Mouse (Mus musculus): ENCODE data around the gene Narfl. TPM values are rescaled to one million over a fixed set of nuclear protein-coding genes. Genes with fewer than 3 reads are reported as not detected.

Gene Narfl
- total RNA-seq, 2 experiments from 2014 or later: 26.0 to 30.5 TPM

DNA sequence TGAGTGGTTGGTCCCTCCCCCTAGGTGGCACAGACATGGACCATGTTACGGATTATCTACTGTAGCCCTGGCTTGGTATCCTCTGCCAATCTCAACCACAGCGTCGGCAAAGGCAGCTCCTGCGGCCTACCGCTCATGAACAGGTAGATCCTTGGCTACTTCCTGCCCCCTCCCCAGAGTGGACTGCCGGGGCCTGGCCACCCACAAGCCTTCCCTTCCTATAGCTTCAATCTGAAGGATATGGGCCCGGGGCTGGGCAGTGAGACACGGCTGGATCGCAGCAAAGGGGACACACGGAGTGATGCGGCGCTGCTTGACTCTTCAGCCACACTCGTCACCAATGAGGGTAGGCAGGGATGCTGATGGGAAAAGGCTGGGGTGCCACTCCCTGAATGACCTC is 53.4 kb downstream of the Narfl start:
- intact Hi-C loops (cut with DNase I): loop anchor here (10.0 kb wide), 1 partner anchor 932 kb away; the partner anchor contains the start of genes Eme2, Mrps34 and Nme3

DNA sequence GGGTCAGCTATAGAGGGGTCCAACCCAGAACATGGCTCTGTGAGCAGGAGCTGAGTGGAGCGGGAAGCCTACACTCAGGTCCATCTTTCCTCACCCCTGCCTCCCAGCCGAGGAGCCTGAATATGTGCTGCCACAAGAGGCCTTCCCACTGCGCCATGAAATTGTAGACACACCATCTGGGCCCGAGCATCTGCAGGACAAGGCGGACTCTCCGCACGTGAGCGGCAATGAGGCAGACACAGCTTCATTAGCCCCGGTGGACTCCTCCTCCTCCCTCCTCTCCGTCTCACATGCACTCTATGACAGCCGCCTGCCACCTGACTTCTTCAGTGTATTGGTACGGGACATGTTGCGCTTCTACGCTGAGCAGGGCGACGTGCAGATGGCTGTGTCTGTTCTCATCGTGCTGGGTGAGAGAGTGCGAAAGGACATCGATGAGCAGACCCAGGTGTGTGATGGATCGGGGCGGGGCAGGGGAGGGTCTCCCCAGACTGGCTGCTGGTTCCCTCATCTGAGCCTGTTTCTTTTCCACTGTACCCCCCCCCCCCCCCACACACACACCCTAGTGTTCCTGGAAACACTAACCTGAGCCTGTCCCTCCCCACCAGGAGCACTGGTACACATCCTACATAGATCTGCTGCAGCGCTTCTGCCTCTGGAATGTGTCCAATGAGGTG is 54.1 kb downstream of the Narfl start:
- DNase-seq: no peak
- intact Hi-C loops (cut with DNase I): loop anchor here (10.0 kb wide), 1 partner anchor 933 kb away; the partner anchor contains the start of genes Eme2, Mrps34 and Nme3

More for the DNA sequence above, 53.4 kb downstream of the Narfl start:
- no peak for DNase-seq

DNA sequence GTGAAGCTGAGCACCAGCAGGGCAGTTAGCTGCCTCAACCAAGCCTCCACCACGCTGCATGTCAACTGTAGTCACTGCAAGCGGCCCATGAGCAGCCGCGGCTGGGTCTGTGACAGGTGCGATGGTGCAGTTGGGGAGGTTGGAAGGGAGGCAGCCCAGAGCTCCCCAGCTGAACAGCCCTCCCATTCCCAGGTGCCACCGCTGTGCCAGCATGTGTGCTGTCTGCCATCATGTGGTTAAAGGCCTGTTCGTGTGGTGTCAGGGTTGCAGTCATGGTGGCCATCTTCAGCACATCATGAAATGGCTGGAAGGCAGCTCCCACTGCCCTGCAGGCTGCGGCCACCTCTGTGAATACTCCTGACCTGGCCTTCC is 54.6 kb downstream of the Narfl start:
- DNase-seq: no peak
- intact Hi-C loops (cut with DNase I): loop anchor here (10.0 kb wide), 1 partner anchor 933 kb away; the partner anchor contains the start of genes Eme2, Mrps34 and Nme3

DNA sequence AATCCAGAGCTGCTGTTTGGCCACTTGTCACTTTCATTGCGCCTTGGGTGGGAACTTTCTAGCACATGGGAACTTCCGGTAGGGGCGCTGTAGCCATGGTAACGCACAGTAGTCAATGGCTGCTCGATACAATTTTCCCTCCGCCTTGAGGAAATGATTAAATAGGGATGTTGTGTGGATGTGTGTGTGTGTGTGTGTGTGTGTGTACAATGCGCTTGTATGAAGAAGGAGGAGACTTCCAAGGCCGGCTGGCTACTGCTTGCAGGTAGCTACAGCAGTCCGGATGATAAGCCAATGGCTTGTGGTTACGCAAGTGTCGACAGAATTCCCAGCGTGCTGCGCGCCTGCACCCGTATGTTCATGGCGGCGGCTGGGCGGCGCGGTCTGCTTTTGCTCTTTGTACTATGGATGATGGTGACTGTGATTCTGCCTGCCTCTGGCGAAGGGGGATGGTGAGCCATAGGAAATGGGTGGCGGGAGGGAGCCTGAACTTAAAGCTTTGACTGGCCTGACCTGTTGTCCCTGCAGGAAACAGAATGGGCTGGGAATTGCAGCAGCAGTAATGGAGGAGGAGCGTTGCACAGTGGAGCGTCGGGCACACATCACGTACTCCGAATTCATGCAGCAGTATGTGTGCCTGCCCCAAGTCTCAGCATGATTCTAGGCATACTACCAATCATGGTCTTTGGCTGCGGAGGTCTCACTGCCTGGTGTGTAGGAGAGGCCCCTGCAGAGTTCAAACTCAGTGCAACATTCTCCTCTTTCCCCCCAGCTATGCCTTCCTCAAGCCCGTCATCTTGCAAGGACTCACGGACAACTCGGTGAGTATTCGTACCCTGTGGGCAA is 55.4 kb downstream of the Narfl start, which contains the start of gene Jmjd8:
TSS of gene Jmjd8 (plus strand) at position 156 of the 846 bp plus-strand sequence.
- peak; percentile 51 to 66 for DNase-seq
- intact Hi-C loops (cut with DNase I): loop anchor here (10.0 kb wide), 1 partner anchor 934 kb away; the partner anchor contains the start of genes Eme2, Mrps34 and Nme3

DNA sequence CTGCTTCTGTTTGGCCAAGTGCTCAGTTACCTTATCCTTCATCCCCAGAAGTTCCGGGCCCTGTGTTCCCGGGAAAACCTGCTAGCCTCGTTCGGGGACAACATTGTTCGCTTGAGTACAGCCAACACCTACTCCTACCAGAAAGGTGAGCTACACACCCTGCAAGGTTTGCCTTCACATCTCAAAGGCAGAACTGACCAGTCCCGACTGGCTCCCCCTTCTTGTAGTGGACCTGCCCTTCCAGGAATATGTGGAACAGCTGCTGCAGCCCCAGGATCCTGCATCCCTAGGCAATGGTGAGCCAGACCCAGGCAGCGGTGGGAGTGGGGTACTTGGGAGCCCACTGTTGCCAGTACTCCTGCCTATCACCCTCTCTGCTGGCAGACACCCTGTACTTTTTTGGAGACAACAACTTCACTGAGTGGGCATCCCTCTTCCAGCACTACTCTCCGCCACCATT is 56.0 kb downstream of the Narfl start:
- intact Hi-C loops (cut with DNase I): loop anchor here (10.0 kb wide), 1 partner anchor 935 kb away; the partner anchor contains the start of genes Eme2, Mrps34 and Nme3
- DNase-seq: no peak

DNA sequence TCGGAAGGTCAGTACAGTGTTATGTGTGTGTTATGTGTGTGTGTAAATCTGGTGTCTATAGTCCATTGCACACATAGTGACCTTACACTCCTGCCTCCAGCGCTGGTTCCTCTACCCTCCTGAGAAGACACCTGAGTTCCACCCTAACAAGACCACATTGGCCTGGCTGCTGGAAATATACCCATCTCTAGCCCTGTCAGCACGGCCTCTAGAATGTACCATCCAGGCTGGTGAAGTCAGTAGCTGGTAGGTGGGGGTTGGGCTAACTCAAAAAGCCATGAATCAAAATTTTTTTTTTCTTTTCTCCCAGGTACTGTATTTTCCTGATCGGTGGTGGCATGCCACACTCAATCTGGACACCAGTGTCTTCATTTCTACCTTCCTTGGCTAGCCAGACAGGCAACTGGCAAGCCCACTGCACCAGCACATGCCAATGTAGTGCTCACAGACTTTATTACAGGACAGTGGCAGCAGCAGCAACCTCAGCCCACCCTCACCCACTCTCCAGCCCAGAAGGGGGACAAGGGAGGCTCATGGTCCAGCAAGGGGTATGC is 56.7 kb downstream of the Narfl start:
- no peak for DNase-seq
- intact Hi-C loops (cut with DNase I): no loop called here

DNA sequence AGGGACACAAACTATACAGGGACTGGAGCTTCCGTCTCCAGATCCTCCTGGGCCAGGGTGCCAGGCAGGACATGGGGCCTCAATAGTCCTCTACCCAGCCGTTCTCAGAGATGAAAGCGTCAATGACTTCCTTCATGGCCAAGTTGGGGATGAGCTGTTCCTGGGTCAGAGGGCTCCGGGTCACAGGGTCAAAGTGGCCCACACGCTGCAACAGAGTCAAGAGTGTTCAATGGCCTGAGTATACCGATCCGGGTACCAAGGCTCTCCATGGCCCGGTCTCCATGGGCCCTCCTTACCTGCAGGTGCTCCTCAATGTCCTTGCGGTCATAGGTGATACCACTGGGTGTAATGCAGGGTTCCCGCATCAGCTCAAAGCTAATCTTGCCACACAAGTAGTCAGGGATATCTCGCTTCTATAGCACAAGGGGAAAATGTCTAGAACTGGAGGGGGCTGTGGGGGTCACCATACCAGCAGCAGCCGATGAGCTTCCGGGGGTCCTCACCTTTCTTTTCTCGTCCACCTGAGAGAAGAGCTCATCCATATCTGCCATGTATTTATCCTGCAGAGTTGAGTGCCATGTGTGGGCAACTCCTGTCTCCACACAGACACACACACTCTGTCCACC is 57.3 kb downstream of the Narfl start:
- DNase-seq: no peak

DNA sequence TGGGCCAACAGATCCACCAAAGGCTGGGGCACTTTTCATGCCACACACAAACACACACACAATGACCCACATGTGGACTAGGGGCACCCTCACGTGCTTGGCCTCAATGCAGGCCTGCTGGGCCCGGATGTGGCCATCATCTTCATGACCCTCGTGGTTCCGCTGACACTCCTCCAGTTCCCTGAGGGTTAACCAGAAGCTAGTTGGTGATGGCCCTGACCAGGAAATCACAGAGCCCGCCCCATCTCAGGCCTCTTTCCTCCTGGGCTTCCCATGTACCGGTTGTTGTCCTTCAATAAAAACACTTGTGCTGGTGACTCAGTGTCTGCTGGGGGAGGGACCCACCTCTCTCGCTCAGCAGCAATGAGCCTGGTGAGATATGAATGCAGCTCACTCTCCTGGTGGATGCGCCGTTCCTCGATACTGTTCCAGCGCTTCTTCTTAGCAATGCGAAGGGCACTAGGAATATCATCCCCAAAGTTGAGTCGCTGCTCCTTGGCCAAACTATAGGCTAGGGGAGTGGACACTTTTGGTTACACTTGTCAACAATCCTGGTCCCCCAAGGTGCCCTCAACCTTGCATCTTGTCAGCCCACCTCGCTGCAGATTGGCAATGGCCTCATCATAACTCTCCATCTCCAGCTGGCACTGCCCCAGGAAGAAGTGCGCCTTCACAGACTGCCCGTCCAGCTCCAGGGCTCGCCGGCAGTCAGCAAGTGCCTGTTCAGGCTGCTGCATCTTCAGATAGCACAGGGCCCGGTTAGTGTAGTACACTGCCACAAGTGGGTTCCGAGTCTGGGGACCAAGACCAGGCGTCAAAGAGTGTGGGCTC is 58.1 kb downstream of the Narfl start:
- intact Hi-C loops (cut with DNase I): loop anchor here (2.0 kb wide), 1 partner anchor 43 kb away; the partner anchor contains the start of gene Mettl26
- DNase-seq: no peak

More for the DNA sequence above, 57.3 kb downstream of the Narfl start:
- intact Hi-C loops (cut with DNase I): no loop called here

DNA sequence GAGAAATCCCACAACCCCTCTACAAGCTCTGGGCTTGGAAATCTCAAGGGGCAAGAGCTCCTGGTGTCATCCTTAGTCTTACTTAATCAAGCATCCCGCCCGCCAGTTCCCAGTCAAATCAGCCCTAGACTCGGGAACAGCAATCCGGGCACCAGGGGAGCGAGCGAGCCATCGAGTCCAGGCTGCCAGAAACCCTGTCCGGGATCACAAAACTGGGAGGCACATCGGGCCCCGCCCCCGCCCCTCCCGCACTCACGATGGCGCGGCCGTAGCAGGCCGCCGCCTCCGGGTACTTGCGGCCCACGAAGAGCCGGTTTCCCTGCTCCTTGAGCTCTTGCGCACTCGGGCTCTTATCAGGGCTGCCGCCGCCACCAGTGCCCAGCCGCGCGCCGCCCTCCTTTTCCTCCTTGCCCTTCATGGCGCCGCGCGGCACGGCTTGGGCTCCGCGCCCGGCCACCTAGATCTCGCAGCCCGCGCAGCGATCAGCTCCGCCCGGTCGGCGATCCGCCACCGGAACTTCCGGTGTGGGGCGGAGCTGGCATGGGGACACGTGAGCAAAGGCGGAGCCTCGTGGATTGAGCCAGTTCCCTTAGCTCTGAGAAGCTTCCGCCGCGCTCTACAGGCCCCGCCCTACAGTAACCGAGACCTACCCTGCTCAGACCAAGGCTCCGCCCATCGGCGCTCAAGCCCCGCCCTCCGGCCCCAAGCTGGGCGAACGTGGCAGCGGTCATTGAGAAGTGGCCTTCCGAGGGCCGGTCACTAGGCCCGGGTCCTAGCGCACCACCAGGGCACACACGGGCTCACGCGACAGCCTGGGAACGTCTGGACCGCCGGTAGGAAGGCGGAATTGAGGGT is 59.1 kb downstream of the Narfl start:
- intact Hi-C loops (cut with DNase I): loop anchor here (2.0 kb wide), 1 partner anchor 42 kb away; the partner anchor contains the start of gene Mettl26
- peak; percentile 99 to 100 for DNase-seq

Small RNA genes lying within 50 kb of the gene (microRNA-seq; reads per million reads assigned to microRNA genes)
- gene Gm25083 (0 reads per million in 2 experiments), gene Mir3082 (0 reads per million in 2 experiments), gene Mir6966 (0 reads per million in 2 experiments)

Other genes starting within 250 kb of the Narfl start
- gene Sox8, start 203.1 kb upstream of the Narfl start, total RNA-seq (2021): 1 to 10 TPM; 1.9 to 2.0 TPM
- 10 to 100 TPM; 13.1 to 13.9 TPM for gene Lmf1, start 194.7 kb upstream of the Narfl start, total RNA-seq (2021)
- not detected for gene Gng13, start 56.6 kb upstream of the Narfl start, total RNA-seq (2021)
- under 1 TPM; 0.41 to 0.49 TPM for gene Chtf18, start 46.4 kb upstream of the Narfl start, total RNA-seq (2021)
- 1 to 10 TPM; 2.5 to 3.1 TPM for gene Rpusd1, start 46.1 kb upstream of the Narfl start, total RNA-seq (2021)
- gene Mslnl, start 37.7 kb upstream of the Narfl start, total RNA-seq (2021): not detected
- under 1 TPM in 1 of 2 experiments, not detected in 1; 0.44 TPM for gene Msln, start 19.4 kb upstream of the Narfl start, total RNA-seq (2021)
- 10 to 100 TPM in 1 of 2 experiments, 1 to 10 TPM in 1; 8.7 to 10.1 TPM for gene Haghl, start 11.9 kb downstream of the Narfl start, total RNA-seq (2021)
- gene Ccdc78, start 12.8 kb downstream of the Narfl start, total RNA-seq (2021): not detected
- gene Fam173a, start 19.1 kb downstream of the Narfl start, total RNA-seq (2021): 10 to 100 TPM; 34.8 to 38.9 TPM
- gene AC134908.4, start 21.9 kb downstream of the Narfl start, total RNA-seq (2021): not detected
- gene Metrn, start 23.4 kb downstream of the Narfl start, total RNA-seq (2021): 10 to 100 TPM; 48.4 to 50.8 TPM
- gene Fbxl16, start 35.3 kb downstream of the Narfl start, total RNA-seq (2021): 1 to 10 TPM; 1.2 to 1.5 TPM
- gene Wdr24, start 49.9 kb downstream of the Narfl start, total RNA-seq (2021): 1 to 10 TPM; 8.9 to 9.3 TPM
- 10 to 100 TPM; 13.4 to 13.6 TPM for gene Jmjd8, start 55.1 kb downstream of the Narfl start, total RNA-seq (2021)
- 10 to 100 TPM; 85.4 to 86.0 TPM for gene Stub1, start 59.6 kb downstream of the Narfl start, total RNA-seq (2021)
- 10 to 100 TPM; 23.2 to 27.7 TPM for gene Rhbdl1, start 63.5 kb downstream of the Narfl start, total RNA-seq (2021)
- gene Gm20683, start 68.0 kb downstream of the Narfl start, total RNA-seq (2021): 10 to 100 TPM; 18.6 to 19.2 TPM
- 10 to 100 TPM; 63.4 to 68.4 TPM for gene Rhot2, start 71.1 kb downstream of the Narfl start, total RNA-seq (2021)
- 1 to 10 TPM in 1 of 2 experiments, under 1 TPM in 1; 0.39 to 1.6 TPM for gene Wdr90, start 87.7 kb downstream of the Narfl start, total RNA-seq (2021)
- gene Mcrip2, start 95.0 kb downstream of the Narfl start, total RNA-seq (2021): 100 to 1,000 TPM in 1 of 2 experiments, 10 to 100 TPM in 1; 87.2 to 102 TPM
- 10 to 100 TPM; 28.9 to 32.2 TPM for gene Mettl26, start 101.3 kb downstream of the Narfl start, total RNA-seq (2021)
- gene Wfikkn1, start 107.1 kb downstream of the Narfl start, total RNA-seq (2021): under 1 TPM; 0.59 to 0.69 TPM
- 10 to 100 TPM in 1 of 2 experiments, 1 to 10 TPM in 1; 8.5 to 10.8 TPM for gene Rab40c, start 146.0 kb downstream of the Narfl start, total RNA-seq (2021)
- gene Pigq, start 171.2 kb downstream of the Narfl start, total RNA-seq (2021): 10 to 100 TPM; 24.1 to 27.4 TPM
- not detected for gene Nhlrc4, start 171.2 kb downstream of the Narfl start, total RNA-seq (2021)
- gene A930017K11Rik, start 178.8 kb downstream of the Narfl start, total RNA-seq (2021): not detected
- gene Capn15, start 212.0 kb downstream of the Narfl start, total RNA-seq (2021): 1 to 10 TPM; 5.4 to 6.5 TPM